Mouse (Mus musculus): ENCODE measurements around the gene 6820408C15Rik.

DNA sequence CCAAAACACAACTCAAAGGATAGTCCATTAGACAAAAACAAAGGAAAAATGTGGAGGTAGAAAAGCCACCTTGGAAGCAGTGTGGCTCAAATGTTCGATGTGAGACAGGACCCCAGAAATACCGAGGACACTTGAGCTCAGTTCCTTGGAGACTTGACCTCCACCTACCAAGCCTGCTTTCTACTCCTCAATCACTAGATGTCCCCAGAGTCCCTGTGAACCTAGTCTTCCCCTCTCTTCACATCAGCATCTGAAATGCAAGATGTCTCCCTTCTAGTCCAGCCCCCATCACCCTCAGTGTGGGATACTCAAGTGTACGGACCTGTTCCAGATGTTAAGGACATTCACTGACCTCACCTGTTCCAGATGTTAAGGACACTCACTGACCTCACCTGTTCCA, 22.6 kb upstream of the 6820408C15Rik start:
- TF ChIP-seq POLR2A (IDR thresholded peaks at IDR 0.05; ENCODE audit: borderline replicate concordance, control insufficient read depth, low read depth, low read length) (no peak), CTCF (IDR thresholded peaks at IDR 0.05; ENCODE audit: control insufficient read depth, insufficient read depth, low read length) (peak; percentile 41; the same call in 1 of the 2 replicates)
